Mouse (Mus musculus) lung, embryonic 15.5 days (tissue): Measurements from ENCODE around the gene Lrrc23. TPM values are rescaled to one million over a fixed set of nuclear protein-coding genes. Genes with fewer than 3 reads are reported as not detected.
"Not testable (repeated sequence)": the region's sequence is repeated elsewhere in the genome, so short reads cannot be mapped to it uniquely, and the experiment has no call there.

Experiments used
- ATAC-seq: fragments of 200-750 bp; cut with Nextera tagmentation; 2 replicates; pipeline ENCODE4 v1.8.0; 2017; ENCODE audit warnings: moderate number of reproducible peaks, borderline replicate concordance; ENCODE audit not compliant: low FRiP score, low TSS enrichment; ENCODE audit errors: extremely low read depth
- H3K27ac ChIP-seq: fragments of 300-500 bp; sonication (generic); 2 replicates; pipeline ENCODE4 v1.5.1; 2015; ENCODE audit warnings: moderate library complexity, mild to moderate bottlenecking, inconsistent platforms
- H3K27me3 ChIP-seq: fragments of 300-500 bp; sonication (generic); 2 replicates; pipeline ENCODE4 v1.6.1; 2015; ENCODE audit warnings: inconsistent platforms
- H3K36me3 ChIP-seq: fragments of 300-500 bp; sonication (generic); 2 replicates; pipeline ENCODE4 v1.6.1; 2015; ENCODE audit warnings: inconsistent platforms
- H3K4me1 ChIP-seq: fragments of 300-500 bp; sonication (generic); 2 replicates; pipeline ENCODE4 v1.6.1; 2015; ENCODE audit warnings: inconsistent platforms
- H3K4me2 ChIP-seq: fragments of 300-500 bp; sonication (generic); 2 replicates; pipeline ENCODE4 v1.6.1; 2015; ENCODE audit warnings: inconsistent platforms, mild to moderate bottlenecking, moderate library complexity
- H3K4me3 ChIP-seq: fragments of 300-500 bp; sonication (generic); 2 replicates; pipeline ENCODE4 v1.5.1; 2015; ENCODE audit warnings: mild to moderate bottlenecking, inconsistent platforms
- H3K9ac ChIP-seq: fragments of 300-500 bp; sonication (generic); 2 replicates; pipeline ENCODE4 v1.6.1; 2015; ENCODE audit warnings: inconsistent platforms
- H3K9me3 ChIP-seq: fragments of 300-500 bp; sonication (generic); 2 replicates; pipeline ENCODE4 v1.6.1; 2016; ENCODE audit warnings: inconsistent platforms
- WGBS: fragments of 180-500 bp; shearing (Covaris S2); methylation state at CpG from one replicate; pipeline ENCODE4 v1.1.7; 2015; 5-methylcytosine and 5-hydroxymethylcytosine counted together
- polyA plus RNA-seq: library from polyadenylated mRNA; unstranded; fragments of >200 nt; fragmentation: Nextera tagmentation; extraction: Ambion mirVana; gene quantifications from 2 replicates; pipeline ENCODE4 v1.2.1, GENCODE M21; 2015

Lrrc23 gene
- polyA plus RNA-seq, 1 experiment from 2014 or later = 11.7 TPM

GRCm38 (mm10) chr6:124813496-124813895 is 34.0 kb upstream of the Lrrc23 start:
- Histone ChIP-seq H3K4me3 (peak overlapping the region; percentile 78), H3K27ac (peak overlapping the region; percentile 93), H3K27me3 (no peaks in the 10 kb centered on the region), H3K4me1 (peaks cover 36% of the 10 kb centered on the region), H3K9me3 (no peaks in the 10 kb centered on the region), H3K9ac (peak overlapping the region; percentile 85), H3K36me3 (peaks cover 41% of the 10 kb centered on the region), H3K4me2 (peak overlapping the region; percentile 71)
- ATAC-seq = peak; percentile 50
- WGBS = 0% methylated on average over 18 of the region's 18 CpGs

DNA sequence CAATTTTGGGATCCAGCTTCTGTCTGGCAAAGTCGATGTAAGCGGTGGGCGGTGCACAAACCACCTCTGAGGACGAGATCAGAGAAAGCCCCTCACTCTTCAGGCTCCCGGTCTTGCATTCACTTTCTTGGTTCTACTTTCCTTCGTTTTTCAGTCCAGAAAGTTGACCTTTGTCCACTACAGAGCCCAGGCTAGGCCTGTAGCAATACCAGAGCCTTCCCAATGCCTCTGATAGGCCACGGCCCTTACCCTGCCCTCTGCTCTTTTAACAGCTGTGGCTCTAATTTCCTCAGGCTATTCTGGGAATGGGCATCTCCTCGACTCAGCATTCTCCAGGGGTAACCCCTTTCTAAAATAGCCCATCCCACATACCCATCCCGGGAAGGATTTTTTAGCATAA is 33.3 kb upstream of the Lrrc23 start:
- Histone ChIP-seq H3K4me3 (peak overlapping the region; percentile 78), H3K36me3 (peaks cover 35% of the 10 kb centered on the region), H3K27ac (peak overlapping the region; percentile 93), H3K4me2 (peak overlapping the region; percentile 71), H3K9me3 (no peaks in the 10 kb centered on the region), H3K9ac (peak overlapping the region; percentile 85), H3K4me1 (peaks cover 41% of the 10 kb centered on the region), H3K27me3 (no peaks in the 10 kb centered on the region)
- WGBS = 14% methylated on average over 9 of the region's 9 CpGs
- no peak for ATAC-seq

GRCm38 (mm10) chr6:124811701-124812560 is 32.4 kb upstream of the Lrrc23 start:
- Histone ChIP-seq H3K4me1 (peaks cover 41% of the 10 kb centered on the region), H3K4me2 (peak overlapping the region; percentile 71), H3K27me3 (no peaks in the 10 kb centered on the region), H3K9me3 (no peaks in the 10 kb centered on the region), H3K4me3 (peak overlapping the region; percentile 78), H3K36me3 (peaks cover 26% of the 10 kb centered on the region), H3K9ac (0 out of 2 replicates have a peak overlapping the region, but pooled peaks have one; percentile 85), H3K27ac (no peak overlapping the region)
- WGBS = 74% methylated on average over 24 of the region's 24 CpGs
- ATAC-seq = no peak

- H3K4me2 ChIP-seq = no peak overlapping the region
Measured at GRCm38 (mm10) chr6:124811403-124811665, 31.8 kb upstream of the Lrrc23 start.

GRCm38 (mm10) chr6:124810566-124811402 is 31.3 kb upstream of the Lrrc23 start:
- not testable (repeated sequence) for H3K27me3 ChIP-seq, H3K9ac ChIP-seq, H3K9me3 ChIP-seq, ATAC-seq, H3K4me3 ChIP-seq, H3K27ac ChIP-seq
- peaks cover 50% of the 10 kb centered on the region for H3K4me1 ChIP-seq
- WGBS = 79% methylated on average over 11 of the region's 11 CpGs
- H3K4me2 ChIP-seq = peak overlapping the region; percentile 86; the same call in 1 of the 2 replicates
- H3K36me3 ChIP-seq = peaks cover 19% of the 10 kb centered on the region

More at GRCm38 (mm10) chr6:124811403-124811665, 31.8 kb upstream of the Lrrc23 start:
- H3K9me3 ChIP-seq = no peaks in the 10 kb centered on the region
- peaks cover 44% of the 10 kb centered on the region for H3K4me1 ChIP-seq
- no peak overlapping the region for H3K4me3 ChIP-seq
- WGBS = 64% methylated on average over 4 of the region's 4 CpGs
- ATAC-seq = no peak
- H3K27ac ChIP-seq = no peak overlapping the region
- peaks cover 20% of the 10 kb centered on the region for H3K36me3 ChIP-seq
- H3K9ac ChIP-seq = no peak overlapping the region
- no peaks in the 10 kb centered on the region for H3K27me3 ChIP-seq

DNA sequence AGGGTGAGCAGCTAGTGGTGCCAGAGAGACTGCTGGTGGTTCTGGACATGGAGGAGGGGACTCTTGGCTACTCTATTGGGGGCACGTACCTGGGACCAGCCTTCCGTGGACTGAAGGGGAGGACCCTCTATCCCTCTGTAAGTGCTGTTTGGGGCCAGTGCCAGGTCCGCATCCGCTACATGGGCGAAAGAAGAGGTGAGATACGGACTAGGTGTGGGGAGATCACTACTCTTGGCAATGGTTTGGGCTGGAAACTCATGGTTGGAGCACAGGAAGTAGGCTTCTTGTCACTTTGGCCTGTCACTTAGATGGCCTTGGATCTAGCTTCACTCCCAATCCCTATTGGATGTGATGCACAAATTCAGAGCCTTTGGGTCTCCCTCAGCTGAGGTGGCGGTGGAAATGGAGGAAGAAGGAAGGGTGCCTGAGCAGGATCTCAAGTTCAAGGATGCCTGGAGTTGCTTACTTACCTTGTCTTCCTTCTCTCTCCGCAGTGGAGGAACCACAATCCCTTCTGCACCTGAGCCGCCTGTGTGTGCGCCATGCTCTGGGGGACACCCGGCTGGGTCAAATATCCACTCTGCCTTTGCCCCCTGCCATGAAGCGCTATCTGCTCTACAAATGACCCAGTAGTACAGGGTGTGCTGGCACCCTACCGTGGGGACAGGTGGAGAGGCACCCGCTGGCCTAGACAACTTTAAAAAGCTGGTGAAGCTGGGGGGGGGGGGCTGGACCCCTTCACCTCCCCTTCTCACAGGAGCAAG is 30.4 kb upstream of the Lrrc23 start:
- Histone ChIP-seq H3K4me2 (peak overlapping the region; percentile 86), H3K36me3 (peaks cover 15% of the 10 kb centered on the region), H3K9me3 (no peaks in the 10 kb centered on the region), H3K9ac (peak overlapping the region; percentile 60), H3K4me1 (peaks cover 52% of the 10 kb centered on the region), H3K27me3 (no peaks in the 10 kb centered on the region), H3K4me3 (peak overlapping the region; percentile 53), H3K27ac (peak overlapping the region; percentile 93)
- no peak; the same call in 1 of the 2 replicates for ATAC-seq
- 41% methylated on average over 14 of the region's 14 CpGs for WGBS

DNA sequence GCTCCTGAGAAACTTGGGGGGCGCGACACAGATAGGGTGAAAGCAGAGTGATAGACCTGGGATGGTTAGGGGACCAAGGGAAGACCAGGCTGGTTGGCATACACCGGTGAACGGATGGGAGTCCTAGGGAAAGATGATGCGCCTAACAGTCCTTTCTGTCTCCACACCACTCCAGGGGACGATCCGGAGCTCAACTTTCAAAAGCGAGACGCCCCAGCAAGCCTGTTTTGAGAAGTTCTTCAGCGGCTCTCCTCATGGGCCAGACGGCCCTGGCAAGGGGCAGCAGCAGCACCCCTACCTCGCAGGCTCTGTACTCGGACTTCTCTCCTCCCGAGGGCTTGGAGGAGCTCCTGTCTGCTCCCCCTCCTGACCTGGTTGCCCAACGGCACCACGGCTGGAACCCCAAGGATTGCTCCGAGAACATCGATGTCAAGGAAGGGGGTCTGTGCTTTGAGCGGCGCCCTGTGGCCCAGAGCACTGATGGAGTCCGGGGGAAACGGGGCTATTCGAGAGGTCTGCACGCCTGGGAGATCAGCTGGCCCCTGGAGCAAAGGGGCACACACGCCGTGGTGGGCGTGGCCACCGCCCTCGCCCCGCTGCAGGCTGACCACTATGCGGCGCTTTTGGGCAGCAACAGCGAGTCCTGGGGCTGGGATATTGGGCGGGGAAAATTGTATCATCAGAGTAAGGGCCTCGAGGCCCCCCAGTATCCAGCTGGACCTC is 29.7 kb upstream of the Lrrc23 start:
- peak overlapping the region; percentile 53 for H3K4me3 ChIP-seq
- peak; percentile 19; the same call in 1 of the 2 replicates for ATAC-seq
- peak overlapping the region; percentile 86 for H3K4me2 ChIP-seq
- peak overlapping the region; percentile 60 for H3K9ac ChIP-seq
- peak overlapping the region; percentile 93 for H3K27ac ChIP-seq
- no peaks in the 10 kb centered on the region for H3K9me3 ChIP-seq
- WGBS = 0% methylated on average over 35 of the region's 35 CpGs
- peaks cover 44% of the 10 kb centered on the region for H3K4me1 ChIP-seq
- H3K27me3 ChIP-seq = no peaks in the 10 kb centered on the region
- peaks cover 15% of the 10 kb centered on the region for H3K36me3 ChIP-seq

GRCm38 (mm10) chr6:124808358-124809012 is 29.0 kb upstream of the Lrrc23 start, which contains the start of gene Spsb2:
TSS of gene Spsb2 (plus strand) at chr6:124808661.
- WGBS = 3% methylated on average over 29 of the region's 29 CpGs
- Histone ChIP-seq H3K4me3 (peak within 1 kb of the TSS; percentile 53), H3K27me3 (no peaks in the 10 kb centered on the region), H3K4me1 (peaks cover 43% of the 10 kb centered on the region), H3K36me3 (peaks cover 15% of the 10 kb centered on the region), H3K9me3 (no peaks in the 10 kb centered on the region), H3K4me2 (peak within 1 kb of the TSS; percentile 86), H3K9ac (peak within 1 kb of the TSS; percentile 60), H3K27ac (peak within 1 kb of the TSS; percentile 93)
- ATAC-seq = peak; percentile 64; the same call in 1 of the 2 replicates

GRCm38 (mm10) chr6:124807986-124808357 is 28.4 kb upstream of the Lrrc23 start:
- Histone ChIP-seq H3K4me2 (peak overlapping the region; percentile 86), H3K9me3 (no peaks in the 10 kb centered on the region), H3K27me3 (no peaks in the 10 kb centered on the region), H3K9ac (no peak overlapping the region), H3K36me3 (peaks cover 15% of the 10 kb centered on the region), H3K4me1 (peaks cover 42% of the 10 kb centered on the region), H3K27ac (peak overlapping the region; percentile 93), H3K4me3 (peak overlapping the region; percentile 53)
- no peak for ATAC-seq
- WGBS = 60% methylated on average over 6 of the region's 6 CpGs

DNA sequence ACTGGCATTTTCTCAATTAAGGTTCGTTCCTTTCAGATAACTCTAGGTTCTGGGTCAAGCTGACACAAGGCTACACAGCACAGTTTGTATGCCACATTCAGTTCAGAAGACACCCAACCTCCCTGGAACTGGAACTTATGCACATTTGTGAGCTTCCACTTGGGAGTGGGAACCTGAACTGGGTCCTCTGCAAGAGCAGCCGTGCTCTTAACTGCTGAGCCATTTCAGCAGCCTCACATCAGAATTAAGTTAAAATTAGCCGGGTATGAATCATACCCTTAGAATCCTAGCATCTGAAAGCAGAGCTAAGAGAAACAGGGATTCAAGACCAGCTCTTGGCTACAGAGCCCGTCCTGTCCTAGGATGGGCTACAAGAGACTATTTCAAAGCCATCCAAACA is 27.8 kb upstream of the Lrrc23 start:
- Histone ChIP-seq H3K4me3 (no peak overlapping the region), H3K4me1 (peaks cover 36% of the 10 kb centered on the region), H3K27ac (no peak overlapping the region), H3K9me3 (no peaks in the 10 kb centered on the region), H3K27me3 (no peaks in the 10 kb centered on the region), H3K4me2 (no peak overlapping the region), H3K36me3 (peaks cover 15% of the 10 kb centered on the region), H3K9ac (no peak overlapping the region)
- WGBS = 70% methylated on average over 4 of the region's 4 CpGs
- ATAC-seq = no peak
